Mouse (Mus musculus) layer of hippocampus, postnatal 10 days (tissue): ENCODE data around the gene 4930583I09Rik. TPM values are rescaled to one million over a fixed set of nuclear protein-coding genes. Genes with fewer than 3 reads are reported as not detected.

ENCODE experiments used
- DNase-seq, 2 experiments: peaks; one replicate each; pipeline ENCODE4 v3.0.0; 2021; ENCODE audit warnings: low spot score in 2 of 2
- long read RNA-seq: library from polyadenylated mRNA; stranded (forward); transcript quantifications from one replicate; pipeline ENCODE4 v2.0.0, GENCODE M21; 2023
- total RNA-seq, 2 experiments: library from RNA; stranded (reverse); gene quantifications; 2 replicates each; pipeline ENCODE4 v1.2.3; 2021

4930583I09Rik gene
- total RNA-seq = not detected
- long read RNA-seq, partial matches to known transcripts = 0 of 1 reads
- long read RNA-seq, other reads (novel, unspliced or antisense) = 1 of 1 reads

GRCm38 (mm10) chr17:64835928-64836327, at the start of gene 4930583I09Rik:
TSS of gene 4930583I09Rik (minus strand) at chr17:64836071.
- DNase-seq = no peak

DNA sequence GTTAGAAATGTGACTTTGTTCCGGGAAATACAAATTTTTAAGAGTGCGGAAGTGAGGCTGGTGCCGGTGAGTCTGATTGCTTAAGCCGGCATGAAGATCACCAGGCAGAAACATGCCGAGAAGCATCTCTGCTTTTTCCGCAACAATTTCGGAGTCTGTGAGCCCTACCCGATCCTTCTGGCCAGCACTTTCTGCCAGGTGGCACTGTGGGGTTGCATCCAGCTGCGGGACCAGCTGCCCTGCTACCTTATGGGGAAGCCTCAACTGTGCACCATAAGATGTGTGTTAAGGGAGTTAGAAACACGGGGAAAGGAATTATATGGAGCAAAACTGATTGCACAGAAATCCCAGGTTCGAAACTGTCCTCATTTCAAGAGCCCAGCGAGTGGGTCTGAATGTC, 40.2 kb upstream of the 4930583I09Rik start:
- DNase-seq = no peak

GRCm38 (mm10) chr17:64873651-64874072, 37.8 kb upstream of the 4930583I09Rik start:
- peak; percentile 25 to 27 for DNase-seq

DNA sequence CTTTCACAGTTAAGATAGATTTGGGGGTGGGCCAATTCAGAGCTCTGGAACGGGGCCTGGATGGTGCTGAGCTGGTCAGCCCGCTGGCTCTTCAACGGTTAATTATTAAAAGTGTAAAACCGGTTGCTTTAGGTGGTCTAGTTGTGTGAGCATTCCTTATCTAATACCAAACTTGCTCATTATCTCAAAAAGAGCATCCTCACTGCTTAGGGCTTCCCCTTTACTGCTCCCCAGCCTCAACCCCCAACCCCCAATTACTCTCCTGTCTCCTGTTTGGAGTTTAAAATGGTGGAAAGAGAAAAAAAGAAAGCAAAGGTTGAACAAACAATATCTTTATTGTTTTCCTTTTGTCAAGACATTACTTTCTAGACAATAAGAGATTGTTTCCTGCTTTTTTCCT, 27.9 kb upstream of the 4930583I09Rik start:
- DNase-seq = no peak

- no peak for DNase-seq
Observed at GRCm38 (mm10) chr17:64860963-64861362, 25.1 kb upstream of the 4930583I09Rik start.

GRCm38 (mm10) chr17:64858848-64859247, 23.0 kb upstream of the 4930583I09Rik start:
- DNase-seq = no peak

- no peak for DNase-seq
Observed at GRCm38 (mm10) chr17:64848031-64848430, 12.2 kb upstream of the 4930583I09Rik start.

DNA sequence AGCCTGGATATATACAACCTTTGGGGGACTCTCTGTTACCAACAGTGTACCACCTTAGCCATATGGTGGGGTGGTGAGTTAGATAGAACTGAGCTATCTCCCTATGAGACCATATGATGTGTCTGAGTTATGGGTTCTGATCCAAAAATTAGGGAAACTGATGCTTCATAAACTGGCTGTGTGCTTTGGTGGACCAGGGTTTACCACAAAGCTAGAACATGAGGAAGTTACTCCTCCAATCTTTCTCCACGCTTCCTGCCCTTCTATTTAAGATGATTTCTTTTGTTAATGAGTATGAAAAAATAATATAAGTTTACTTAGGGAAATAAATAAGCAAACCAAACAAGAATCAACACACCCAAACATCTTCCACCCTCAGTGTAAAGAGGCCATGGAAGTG, 10.8 kb upstream of the 4930583I09Rik start:
- DNase-seq = no peak

DNA sequence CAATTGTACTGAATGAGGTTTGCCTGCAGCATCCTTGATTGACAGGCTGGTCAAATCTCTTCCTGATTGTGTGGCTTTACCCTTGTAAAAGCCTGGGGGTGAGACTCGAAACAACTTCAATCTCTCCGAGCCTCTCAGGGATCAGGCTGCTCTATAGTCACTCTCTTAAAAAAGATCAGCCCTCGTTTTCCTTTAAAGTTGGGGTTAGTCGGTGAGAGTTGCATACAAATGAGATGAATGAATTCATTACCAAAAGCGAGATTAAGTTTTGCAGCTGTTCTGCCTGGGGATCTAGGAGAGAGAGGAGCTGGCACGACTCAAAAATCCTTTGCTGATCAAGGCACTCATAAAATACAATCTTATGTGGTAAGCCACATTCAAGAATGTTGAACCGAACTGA, 1.0 kb upstream of the 4930583I09Rik start:
- no peak for DNase-seq

- DNase-seq = no peak
Observed at GRCm38 (mm10) chr17:64836352-64836751, 481 bp upstream of the 4930583I09Rik start.

DNA sequence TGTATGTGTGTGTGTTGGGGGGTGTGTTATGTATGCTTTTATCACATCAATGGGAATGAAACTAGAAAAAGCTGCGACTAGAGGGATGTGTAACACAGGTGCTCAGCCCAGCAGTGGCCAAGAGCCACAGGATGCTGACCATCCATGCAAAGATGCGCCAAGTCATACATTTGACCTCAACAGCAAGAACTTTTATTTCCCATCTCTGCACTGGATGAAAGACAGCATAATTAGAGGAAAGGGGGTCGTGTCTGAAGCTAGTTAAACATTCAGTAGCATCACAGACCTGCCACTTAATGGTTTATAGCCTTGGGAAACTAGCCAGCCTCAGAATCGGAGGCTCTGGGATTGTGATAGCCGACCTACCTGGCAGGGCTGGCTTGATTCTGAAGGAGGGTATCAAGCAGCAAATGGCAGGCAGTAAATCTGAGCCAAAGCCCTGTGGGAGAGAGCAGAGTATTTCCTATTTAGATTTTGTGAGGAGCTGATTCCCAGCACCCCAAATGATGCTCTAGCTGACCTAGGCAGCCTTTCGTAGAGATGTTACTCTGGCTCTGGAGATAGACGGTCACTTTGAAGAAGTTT, 1.9 kb downstream of the 4930583I09Rik start:
- DNase-seq = no peak

DNA sequence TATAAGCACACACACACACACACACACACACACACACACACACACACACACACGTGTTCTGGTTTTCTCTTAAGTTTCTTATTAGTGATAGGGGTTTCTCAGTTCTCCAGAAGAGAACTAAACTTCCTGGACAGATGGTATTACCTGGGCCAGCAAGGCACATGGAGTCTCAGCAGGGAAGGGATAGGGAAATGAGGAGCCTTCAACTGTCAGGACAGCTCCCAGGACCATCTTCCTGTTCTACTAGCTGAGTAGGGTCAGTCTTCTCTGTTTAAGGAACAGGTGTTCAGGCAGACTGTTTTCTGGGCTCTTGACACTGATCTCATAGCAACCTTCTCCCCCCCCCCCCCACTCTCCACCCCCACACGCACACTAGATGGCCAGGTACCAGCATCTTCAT, 2.8 kb downstream of the 4930583I09Rik start:
- DNase-seq = no peak

DNA sequence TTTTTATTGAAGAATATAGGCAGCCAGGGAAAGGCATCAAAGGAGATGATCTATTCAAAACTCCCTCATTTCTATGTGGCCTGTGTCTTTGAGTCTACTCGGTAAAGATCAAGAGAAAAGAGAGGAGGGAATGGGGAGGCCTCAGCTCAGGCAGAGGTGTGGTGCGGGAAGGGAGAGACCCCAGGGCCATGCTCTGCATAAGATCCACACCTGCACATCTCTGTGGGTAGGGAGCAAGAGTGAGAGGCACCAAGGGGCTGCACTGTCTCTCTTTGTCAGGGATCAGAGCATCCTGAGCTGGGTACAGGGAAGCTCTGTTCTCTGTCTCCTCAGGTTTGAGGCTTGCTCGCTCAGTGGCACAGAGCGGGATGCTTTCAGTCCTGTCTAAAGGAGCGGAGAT, 8.4 kb downstream of the 4930583I09Rik start:
- DNase-seq = no peak

DNA sequence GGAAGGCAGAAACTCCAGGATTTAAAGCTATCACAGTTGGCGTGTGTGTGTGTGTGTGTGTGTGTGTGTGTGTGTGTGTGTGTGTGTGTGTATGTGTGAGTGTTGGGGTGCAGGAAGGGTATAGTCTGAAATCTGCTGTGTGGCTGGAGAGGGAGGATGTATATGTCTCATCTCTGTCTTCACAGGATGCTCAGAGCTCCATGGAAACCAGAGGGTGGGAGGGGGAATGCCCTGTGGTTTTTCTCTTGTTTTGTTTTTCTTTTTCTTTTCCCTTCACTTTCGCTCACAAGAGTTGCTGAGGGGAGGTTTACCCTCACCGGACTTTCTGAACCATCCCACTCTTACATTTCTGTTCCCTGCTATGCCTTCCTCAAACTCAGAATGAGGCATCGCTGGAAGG, 9.0 kb downstream of the 4930583I09Rik start:
- DNase-seq = no peak

DNA sequence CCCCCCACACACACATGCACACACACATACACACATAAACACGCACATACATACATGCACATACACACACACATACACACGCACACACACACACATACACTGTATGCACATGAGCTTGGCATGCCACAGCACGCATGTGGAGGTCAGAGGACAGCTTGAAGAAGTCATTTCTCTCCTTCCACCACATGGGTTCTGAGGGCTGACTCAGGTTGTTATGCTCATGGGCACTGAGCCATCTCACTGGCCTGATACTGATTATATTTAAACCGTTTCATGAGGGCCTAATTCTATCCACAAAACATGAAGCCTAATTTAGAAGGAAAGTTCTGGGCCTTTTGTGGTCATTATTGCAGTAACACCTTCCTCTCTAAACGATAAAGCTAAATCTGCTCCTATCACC, 13.3 kb downstream of the 4930583I09Rik start:
- no peak for DNase-seq

DNA sequence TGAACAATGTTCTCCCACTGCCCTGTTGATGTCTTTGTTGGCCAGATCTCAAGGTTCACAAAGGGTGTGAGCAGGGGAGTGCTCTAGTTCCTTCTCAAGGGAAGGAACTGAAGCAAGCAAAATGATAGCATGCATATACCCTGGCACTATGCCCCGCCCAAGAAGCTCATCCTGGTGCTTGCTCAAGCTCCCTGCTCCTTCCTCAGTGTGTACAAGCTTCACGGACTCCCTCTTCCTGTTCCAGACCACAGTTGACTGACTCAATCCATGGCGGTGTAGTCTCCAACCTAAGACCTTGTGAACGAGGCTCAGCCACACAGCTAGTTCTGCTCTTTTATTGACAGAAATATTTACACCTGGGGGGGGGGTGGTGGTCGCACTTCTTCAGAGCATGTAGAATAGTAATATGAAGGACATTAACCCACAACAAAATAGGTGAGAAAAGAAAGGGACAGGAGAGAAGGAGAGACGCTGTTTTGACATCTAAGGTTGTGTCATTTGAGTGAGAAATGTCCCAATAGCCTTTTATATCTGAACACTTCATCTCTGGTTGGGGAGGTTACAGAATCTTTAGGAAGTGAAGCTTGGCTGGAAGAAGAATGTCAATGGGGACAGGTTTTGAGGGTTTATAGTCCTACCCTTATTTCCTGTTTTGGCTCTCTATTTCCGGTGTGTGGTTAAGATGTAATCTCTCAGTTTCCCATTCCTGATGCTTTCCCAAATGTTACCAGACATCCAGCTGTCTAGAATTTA, 14.9 kb downstream of the 4930583I09Rik start:
- DNase-seq = no peak

DNA sequence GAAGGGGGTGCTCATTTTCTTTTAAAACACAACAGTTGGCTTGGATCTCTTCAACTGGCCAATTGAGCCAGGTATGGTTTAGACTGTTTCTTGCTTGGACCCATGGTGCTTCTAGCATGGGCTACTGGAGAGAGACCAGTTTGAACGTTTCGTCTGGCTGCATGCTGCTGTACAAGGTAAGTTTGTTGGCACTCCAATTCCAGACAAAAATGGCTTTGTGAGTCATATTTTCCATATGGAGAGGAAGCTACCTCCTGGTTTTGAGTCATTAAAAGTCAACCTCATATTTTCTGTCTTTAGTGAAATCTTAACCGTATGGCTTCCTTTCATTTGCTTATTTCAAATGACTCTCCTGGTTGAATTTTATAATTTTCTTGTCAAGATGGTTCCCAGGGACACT, 19.6 kb downstream of the 4930583I09Rik start:
- no peak for DNase-seq

GRCm38 (mm10) chr17:64815806-64816205, 20.1 kb downstream of the 4930583I09Rik start:
- no peak for DNase-seq

- no peak for DNase-seq
Observed at GRCm38 (mm10) chr17:64813568-64813967, 22.3 kb downstream of the 4930583I09Rik start.

- no peak for DNase-seq
Observed at GRCm38 (mm10) chr17:64806035-64806589, 29.8 kb downstream of the 4930583I09Rik start.

- no peak for DNase-seq
Observed at GRCm38 (mm10) chr17:64804375-64805124, 31.3 kb downstream of the 4930583I09Rik start.

DNA sequence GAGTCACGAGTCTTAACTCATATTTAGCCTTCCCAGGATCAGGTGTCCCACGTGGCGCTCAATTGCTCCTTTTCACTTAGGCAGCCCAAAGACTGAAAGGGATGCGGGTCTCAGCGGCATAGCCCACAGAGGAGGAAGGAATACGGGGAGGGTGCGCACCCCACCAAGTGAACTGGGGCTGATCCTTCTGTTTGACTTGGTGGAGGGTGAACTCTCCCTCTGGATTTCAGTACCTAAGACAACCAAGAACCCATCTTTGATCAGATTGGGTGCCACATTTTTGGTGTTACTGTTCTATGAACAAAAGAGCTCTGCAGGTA, 33.0 kb downstream of the 4930583I09Rik start:
- DNase-seq = no peak
